Mouse (Mus musculus) cortical plate, adult 2 months (tissue): ENCODE data around the gene Hmbs.

Experiments
- CTCF ChIP-seq: fragments of 200-500 bp; IDR thresholded peaks from 2 replicates; pipeline ENCODE4 v1.5.1; 2011; ENCODE audit warnings: mild to moderate bottlenecking, control low read depth, low read length; ENCODE audit not compliant: insufficient read depth; ENCODE audit errors: extremely low read depth
- POLR2A ChIP-seq: fragments of 200-500 bp; IDR thresholded peaks from 2 replicates; pipeline ENCODE4 v1.6.1; 2011; ENCODE audit warnings: mild to moderate bottlenecking, low read length, control low read depth; ENCODE audit not compliant: insufficient read depth; ENCODE audit errors: extremely low read depth

DNA sequence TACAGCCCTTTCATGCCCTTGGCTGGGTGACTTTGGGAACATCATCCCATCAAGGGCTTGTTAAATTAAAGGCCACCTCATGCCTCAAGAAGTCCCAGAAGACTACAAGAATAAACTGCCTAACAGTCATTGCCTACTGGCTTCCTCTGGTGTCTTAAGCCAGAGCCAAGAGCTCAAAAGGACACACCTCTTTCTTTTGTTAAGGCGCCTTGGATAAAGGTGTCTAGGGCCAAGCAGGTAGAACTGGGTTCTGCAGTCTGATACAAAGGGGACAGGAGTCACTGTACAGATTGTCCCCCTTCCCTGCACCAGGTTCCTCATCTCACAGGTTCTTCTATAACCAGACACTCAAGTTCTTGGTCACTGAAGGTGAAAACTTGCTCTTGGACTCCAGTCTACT, 1.4 kb downstream of the Hmbs start:
- no peak for TF ChIP-seq POLR2A
- no peak for TF ChIP-seq CTCF
